Mouse (Mus musculus) kidney, postnatal 14 days (tissue): ENCODE results near the gene Lsm6.
"Not testable (repeated sequence)": the region's sequence is repeated elsewhere in the genome, so short reads cannot be mapped to it uniquely, and the experiment has no call there.

Experiments used
- DNase-seq: peaks from one replicate; pipeline ENCODE4 v3.0.0; 2022; ENCODE audit warnings: mixed read lengths

Gene Lsm6

DNA sequence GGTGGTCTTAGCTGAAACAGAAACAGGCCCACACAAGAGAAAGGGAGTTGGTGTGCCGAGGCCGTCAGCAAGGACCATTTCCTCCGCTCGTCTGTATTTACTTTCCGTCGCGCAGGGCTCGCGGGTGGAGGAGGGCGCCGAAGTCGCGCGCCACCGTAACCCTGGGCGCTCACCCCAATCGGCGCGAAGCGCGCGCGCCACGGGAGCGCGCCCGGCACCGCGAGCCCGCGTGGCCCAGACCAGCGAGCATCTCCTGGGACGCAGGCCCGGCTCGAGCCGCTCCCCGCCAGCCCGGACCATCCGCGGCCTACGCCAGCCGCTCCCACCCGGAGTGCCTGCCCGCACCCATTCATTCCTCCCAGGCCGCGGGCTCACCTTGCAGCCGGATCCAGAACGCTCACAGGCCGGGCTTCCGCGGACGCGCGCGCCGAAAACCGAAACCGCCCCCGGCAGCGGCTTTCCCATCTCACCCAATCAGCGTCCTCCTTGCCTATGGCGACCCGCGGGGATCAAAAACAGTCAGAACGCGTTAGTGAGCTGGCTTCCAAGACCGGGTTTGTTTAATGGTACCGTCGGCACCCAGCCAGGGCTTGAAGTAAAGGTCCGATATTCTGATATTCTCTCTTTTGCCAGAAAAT is at the start of gene Lsm6:
Gene Lsm6 (minus strand): TSS at position 468 of the 638 bp plus-strand sequence.
- peak; percentile 98 for DNase-seq

DNA sequence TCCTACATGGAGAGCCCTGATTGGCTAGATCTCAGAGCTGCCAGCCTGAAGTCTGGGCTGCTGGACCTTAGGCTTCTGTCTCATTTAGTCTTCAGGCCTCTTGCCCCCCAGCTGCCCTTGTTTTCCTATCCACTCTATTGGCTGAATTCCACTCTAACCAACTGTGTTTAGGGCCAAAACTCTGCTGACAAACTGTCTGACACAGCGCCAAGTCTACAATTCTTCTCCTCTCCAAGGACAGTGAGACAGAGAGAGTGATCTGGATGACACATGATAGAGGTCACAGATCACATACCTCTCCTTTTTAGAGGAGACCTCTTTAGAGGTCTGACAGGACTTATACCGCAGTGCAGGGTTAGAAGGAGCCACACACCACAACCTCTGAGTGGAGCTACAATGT is 46.1 kb upstream of the Lsm6 start:
- no peak for DNase-seq

DNA sequence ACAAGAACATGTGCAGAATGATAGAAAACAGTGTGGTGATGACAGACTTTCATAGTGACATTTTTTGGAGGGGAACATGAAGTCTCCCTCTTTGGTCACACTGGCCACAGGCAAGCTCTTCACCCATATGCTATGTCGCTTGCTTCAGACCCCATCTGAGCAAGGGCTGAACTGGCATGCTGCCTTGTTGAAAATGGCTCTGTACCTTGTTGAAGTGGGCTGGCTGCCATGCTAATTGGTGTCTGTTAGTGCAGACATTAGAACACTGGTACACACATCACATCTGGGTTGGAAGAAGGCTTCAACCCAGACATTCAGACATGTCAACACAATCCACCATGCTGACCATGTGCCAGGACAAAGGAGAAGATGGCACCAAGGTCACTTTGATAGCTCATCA is 42.1 kb upstream of the Lsm6 start:
- DNase-seq: no peak

DNA sequence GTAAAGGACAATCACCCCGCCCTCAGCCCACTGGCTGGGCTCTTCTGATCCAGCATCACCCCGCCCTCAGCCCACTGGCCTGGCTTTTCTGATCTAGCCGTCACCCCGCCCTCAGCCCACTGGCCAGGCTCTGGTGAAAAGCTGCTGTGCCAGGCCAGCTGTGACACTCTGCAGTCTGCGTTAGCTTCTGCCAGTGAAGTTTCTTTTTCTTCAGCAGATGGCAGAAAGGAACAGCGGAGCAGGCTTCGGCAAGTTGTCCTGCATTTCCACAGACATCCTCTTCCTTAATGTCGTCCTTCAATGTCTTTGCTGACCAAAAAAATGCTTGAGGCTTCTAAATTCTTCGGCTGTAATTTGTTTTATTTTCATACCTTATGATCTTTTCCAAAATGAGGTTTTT is 41.1 kb upstream of the Lsm6 start:
- no peak for DNase-seq

DNA sequence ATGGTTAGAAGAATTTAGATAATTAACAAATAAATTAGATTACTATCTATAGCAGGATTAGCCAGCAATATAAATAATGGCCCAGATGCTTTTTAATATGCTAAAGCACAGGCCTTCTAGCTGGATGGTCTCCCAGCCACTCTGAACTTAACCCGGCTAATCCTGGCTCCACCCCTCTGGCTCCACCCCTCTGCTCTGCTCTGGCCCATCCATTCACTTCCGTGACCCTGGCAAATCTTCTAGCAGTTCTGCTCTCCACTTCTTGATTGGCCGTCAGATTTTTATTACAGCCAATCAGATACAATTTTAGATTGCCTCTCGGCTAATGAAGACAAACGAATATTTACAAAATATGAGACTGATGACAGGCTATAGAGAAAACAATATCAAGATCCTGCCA is 39.8 kb upstream of the Lsm6 start:
- DNase-seq: no peak

DNA sequence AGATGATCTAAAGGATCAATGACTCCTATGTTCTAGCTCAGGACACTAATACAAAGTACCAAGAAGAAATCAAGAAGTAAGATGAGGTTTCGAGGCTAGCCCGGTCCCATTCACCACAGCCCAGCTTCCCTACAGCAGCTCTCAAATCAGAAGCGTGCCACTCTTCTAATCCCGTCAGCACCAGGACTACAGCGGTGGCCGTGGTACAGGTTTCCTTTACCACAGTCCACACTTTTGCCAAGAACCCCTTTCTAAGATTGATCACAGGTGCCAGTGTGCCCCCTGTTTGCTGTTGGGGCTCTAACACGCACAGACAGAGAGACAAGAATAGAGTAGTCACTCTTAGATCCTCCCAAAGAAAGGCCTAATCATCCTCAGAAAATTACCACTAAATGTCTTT is 36.5 kb upstream of the Lsm6 start:
- DNase-seq: no peak

DNA sequence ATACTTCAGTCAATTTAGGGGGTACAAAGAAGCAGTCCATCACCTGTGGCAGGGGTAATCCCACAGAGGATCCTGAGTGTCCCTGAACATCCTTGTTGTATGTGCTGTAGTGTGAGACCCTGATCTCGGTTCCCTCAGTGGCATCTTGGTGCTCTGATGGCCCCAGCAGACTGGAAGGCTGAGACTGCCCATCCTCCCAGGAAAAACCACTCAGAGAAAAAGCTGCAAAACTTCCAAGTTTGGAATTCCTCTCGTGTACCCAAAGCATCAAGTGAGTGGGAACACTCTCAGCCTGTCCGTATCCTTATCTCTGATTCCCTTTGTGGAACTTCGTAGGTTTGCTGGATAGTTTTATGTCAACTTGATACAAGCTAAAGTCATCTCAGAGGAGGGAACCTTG is 31.3 kb upstream of the Lsm6 start:
- DNase-seq: no peak

DNA sequence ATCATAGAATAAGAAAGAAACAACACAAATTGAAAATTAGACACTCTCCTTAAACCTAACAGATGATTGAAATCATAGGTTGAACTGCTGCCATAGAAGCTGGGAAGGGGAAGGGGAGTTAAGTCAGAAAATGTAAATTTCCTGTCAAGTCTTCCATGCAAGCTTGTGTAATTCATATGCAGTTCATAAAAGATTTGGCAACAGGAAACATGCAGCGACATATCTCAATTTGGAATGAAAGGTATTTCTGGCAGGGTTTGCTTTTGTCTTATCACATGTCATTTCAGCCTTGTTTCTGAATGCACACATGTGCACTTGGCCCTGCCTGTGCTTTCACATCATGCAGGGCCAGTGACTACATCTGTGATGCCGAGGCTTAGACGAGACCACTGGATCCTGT is 26.3 kb upstream of the Lsm6 start:
- DNase-seq: no peak

DNA sequence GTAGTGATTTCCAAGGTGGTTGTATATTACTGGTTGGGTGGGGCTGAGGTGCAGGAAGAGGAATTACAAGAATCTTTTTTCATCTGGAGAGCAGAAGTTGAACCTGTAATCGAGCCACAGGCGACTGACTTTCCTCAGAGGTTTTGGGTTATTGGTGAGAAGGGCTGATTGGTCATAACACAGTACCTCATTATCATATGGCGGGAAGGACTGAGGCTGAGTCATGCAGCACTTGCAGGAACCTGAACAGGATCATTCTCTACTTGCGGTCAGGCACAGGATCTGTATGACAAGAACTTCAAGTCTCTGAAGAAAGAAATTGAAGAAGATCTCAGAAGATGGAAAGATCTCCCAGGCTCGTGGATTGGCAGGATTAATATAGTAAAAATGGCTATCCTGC is 23.6 kb upstream of the Lsm6 start:
- no peak for DNase-seq

DNA sequence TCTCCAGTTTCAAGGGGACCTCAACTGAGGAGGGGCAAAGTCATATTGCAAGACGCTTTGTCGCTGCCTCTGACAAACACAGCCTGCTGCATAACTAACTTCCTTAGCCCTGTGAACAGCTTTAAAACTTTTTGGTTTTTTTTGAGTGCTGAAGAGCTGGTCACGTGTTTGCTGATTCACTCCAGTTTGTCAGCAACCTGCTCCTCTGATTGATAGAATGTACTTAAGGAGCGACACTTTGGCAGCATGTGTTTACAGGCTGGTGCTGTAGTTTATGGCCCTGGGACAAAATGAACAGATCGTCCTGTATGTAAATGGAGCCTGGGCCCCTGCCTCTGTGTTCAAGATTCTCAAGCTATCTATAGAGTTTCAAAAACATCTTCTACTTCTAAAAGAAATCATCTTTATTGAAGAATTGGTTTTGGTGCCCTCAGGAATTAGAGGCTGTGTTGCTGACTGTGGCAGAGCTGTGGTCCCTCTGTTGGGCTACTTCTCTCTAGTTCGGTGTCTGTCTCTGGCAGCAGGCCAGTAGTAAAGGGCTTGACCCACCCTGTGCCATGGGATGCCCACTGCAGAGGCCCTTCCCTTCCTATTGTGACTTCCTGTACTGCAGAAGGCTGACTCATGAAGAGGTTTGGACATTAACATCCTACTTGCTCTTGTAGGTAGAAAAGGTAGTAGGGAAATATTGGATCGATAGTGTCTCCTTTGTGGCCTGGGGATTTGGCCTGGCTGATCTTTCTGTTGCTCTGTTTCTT is 17.9 kb upstream of the Lsm6 start:
- DNase-seq: no peak

DNA sequence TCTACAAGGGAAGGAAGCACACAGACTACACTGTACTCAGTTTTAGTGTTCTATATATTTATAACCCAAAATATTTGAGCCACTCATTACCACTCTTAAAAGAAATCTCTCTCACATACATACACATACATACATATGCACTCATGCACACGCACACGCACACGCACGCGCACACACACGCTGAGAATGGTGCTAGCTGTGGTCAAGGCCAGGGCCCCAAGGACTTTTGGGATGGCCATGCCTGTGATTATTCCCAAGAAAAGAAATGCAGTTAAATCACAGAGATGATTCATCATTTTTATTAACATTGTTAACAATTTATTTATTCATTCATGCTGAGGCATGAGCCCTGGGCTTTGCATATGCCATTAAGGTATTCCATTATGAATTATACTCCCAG is 15.2 kb upstream of the Lsm6 start:
- no peak for DNase-seq

DNA sequence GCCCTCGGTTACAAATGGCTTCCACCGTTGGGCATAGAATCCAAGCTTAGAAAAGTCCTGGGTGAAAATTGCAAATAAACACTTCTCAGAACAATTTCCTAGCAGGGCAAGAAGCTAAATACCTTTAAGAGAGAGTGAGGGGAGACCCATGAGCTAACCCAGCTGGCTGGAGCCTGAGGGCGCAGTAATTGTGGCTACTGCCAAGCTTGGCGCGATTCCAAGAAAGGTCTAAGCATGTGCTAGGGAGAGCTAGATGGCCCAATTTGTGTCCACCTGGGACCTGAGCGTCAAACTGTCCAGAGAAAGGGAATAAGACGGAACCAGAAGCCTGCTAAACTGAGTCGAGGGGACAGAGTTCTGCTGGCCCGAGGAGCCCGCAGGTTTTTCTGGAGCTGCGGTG is 7.5 kb upstream of the Lsm6 start:
- DNase-seq: peak; percentile 25

DNA sequence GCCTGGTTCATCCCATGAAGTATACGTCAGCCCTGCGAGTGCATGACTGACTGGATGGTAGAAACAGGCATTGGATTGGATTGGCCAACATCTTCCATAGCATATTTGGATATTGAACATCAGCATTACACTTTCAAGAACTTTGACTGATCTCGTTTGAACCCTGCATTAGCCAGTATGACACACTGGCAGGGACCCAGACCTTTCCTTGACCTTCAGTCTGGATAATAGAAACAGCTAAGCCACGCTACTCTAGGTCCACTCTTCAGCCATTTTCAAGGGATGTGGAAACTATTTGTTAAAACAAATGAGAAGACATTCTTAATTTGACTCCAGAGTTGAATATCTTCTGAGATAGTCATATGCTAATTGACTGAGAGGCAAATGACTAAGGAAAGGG is 3.6 kb upstream of the Lsm6 start:
- DNase-seq: no peak

DNA sequence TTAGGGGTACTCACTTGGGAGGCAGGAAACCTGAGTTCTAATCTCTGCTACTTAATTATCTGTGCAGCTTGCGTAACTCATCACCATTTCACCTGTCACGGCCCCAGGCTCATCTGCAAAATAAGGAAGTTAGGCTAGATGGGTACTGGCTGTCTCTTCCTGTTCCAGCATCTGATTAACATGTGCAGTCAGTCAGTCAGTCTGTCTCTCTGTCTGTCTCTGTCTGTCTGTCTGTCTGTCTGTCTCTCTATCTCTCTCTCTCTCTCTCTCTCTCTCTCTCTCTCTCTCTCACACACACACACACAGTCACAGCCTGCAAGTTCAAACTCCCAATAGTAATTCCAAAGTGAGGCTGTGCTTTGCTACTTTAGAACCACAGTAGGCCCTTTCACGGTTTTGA is 967 bp downstream of the Lsm6 start:
- DNase-seq: not testable (repeated sequence)

DNA sequence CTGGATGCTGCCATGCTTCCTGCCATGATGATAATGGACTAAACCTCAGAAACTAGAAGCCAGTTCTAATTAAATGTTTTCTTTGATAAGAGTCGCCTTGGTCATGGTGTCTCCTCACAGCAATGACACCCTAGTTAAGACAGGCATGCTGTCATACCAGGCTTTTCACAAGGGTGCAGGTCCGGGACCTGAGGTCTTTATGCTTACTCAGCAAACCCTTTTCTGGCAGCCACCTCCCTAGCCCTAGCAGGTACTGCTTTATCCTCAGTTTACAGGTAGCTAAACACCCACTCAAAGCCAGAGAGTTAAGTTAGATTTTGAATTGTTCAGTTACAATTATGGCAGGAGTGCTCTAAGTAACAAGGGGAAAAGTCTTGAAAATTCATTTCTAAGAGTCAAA is 6.2 kb downstream of the Lsm6 start:
- DNase-seq: no peak

DNA sequence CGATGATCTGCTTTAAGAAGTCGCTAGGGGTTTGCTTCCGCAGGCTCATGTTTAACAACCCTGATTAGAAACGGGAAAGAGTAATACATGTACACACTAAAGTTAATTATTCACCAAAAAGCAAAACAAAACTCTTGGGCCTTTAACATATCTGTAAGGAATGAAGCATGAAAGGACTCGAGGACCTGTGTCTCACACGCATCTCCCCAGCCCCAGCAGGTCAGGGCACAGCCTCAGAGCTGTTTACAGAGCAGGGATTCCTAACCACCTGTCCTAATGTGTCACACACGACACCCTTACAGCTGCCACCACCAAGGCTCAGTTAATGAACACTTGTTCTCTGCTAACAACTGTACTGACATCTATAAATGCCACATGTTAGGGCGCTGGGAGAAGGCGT is 7.9 kb downstream of the Lsm6 start:
- peak; percentile 24 for DNase-seq

DNA sequence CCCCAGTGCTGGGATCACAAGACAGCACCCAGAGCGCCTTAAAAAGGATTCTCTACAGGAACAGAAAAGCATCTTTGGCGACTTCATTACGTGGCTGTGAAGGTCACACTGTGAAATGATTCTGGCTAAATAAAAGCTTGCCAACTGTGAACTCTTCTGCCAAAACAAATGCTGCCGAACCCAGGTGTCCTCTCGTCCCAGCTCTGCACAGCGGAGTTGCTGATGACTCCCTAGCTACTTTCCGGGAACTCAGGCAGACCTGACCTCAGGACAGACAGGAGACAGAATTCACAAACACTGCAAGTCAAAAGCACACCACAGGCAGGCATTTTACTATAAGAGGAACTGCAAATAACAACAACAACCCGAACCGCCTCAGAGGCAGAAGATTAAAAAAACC is 8.5 kb downstream of the Lsm6 start:
- DNase-seq: no peak

DNA sequence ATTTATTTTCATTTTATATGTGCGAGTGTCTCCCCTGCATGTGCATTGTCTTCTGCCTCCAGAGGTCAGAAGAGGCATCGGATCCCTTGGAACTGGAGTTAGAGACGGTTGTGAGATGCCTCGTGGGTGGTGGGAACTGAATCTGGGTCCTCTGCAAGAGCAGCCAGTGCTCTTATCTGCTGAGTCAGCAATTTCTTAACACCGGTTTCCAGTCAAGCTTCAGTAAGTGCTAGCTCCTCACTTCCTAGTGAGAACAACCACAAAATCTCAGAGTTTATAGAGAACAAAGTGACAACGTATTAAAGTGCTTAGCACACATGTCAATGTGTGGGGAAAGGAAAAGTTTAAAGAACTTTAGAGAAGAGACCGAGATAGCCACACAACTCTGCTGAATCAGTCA is 9.2 kb downstream of the Lsm6 start:
- DNase-seq: no peak

DNA sequence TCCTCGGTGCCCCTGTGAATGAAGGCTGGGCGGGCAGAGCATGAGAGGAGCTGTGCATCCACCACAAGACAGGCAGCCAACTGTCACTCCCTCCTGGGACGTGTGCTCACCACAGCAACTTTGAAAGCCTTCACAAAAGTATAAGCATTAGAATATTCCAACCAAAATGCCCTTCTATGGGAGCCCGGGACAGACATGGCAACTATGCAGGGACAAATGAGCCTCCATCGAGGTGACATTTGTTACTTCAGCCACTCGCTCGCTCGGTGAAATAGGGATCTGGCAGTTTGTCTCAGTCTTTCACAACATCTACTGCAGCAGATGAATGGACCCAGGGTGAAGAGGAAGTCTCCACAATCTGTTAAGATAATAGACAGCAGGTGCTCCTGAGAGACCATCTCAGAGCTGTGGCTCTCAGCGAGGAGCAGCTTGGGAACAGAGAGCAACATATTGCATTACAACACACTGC is 10.7 kb downstream of the Lsm6 start:
- no peak for DNase-seq

DNA sequence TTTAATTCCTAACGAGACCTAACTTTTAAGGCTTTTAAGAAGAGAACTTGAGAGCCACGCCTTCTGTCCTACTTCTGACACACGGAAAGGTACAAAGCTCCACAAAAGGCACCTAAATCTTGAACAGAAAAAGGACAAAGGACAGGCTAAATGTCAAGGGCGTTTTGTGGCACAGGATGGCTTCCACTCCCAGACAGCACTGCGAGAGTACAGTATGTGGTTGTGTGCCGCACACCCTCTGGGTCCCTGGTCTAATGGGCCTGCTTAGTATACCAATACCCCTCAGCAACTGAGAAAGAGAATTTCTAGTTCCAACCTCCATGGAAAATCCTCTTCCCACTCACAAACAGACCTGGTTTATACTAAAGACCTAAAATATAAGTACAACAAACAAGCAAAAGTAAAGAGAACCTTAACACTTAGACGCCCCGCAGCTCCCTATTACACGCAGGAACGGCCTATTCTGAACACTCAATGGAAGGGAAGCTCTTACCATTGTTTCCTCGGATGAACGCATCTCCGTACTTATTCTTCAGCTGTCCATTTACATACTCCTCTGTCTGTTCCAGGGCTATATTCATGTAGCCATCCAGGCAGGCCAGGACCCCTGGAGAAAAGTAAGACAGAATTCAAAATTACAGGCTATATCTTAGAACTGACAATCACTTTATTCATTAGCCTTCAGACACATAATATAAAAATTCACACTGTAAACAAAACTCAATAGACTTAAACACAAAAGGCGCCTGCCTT is 11.3 kb downstream of the Lsm6 start:
- DNase-seq: no peak

DNA sequence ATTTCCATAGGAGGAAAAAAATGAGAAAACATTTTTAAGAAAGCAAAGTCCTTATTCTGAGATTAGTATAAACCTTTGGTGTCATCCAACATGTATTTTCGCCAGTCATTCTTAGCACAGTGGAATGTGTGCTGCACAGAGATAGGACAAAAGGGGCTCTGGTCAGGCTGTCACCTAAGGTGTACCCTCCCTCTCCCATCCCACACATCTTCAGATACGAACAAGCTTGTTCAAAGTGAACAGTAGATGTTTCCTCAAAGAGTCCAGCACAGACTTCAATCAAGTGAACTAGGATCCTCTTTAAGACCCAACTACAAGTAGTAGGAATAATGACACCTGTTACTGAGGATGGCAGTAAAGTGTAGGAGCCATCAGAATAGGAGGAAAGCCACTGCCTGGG is 12.1 kb downstream of the Lsm6 start:
- no peak for DNase-seq

DNA sequence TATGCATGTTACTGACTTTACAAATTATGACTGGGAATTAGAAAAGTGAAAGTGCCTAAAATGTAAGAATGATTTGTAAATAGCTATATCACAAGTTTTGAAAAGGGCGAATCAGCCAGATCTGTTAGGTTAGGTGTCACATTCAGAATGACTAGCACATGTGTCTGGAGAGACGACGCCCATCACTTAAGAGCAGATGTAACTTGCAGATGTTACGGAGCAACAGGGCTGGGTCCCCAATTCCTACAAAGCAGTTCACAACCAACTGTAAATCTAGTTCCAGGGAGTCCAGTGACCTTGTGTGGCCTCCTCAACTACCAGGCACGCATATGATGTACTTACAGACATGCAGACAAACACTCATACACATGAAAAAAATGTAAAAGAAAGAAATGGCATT is 12.5 kb downstream of the Lsm6 start:
- DNase-seq: no peak

DNA sequence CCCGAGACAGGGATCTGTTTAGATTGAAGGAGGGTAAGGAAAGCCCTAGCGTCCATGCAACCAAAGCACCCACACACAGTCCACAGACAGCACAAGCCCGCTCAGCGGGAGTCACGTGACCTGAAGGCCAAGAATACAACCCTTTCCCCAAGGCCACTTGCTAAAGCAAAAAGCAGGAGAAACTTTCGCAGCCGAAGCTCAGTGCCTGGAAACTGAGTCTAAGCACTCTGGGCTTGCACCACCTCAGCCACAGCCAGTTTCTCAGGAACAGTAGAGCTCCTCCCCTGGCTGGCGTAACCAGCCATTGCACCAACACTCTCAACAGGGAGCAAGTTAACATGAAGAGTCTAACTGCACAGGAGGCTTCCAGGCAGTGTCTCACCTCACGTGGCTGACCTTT is 13.7 kb downstream of the Lsm6 start:
- no peak for DNase-seq

DNA sequence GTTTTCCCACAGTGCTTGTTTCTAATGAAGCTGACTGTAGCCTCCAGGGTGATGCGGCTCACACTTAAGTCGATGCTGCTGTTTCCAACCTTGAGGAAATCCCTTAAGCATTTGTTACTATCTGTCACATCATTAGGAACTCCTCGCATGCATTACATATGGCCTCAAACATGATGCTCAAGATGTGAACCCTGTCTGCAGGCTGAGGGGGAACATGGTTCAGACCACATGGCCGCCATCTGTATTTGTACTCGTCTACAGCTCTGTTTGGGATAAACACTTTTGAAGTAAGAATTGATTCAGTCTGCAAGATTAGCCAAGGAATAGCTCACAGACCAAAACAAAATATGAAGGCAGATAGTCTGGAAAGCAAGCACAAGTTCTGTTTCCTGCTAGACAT is 14.9 kb downstream of the Lsm6 start:
- DNase-seq: no peak
